Mouse (Mus musculus) hindbrain, postnatal 0 days (tissue): ENCODE measurements around the gene Ctu2. TPM values are rescaled to one million over a fixed set of nuclear protein-coding genes. Genes with fewer than 3 reads are reported as not detected.

Experiments used
- ATAC-seq: fragments of 200-750 bp; cut with Nextera tagmentation; 2 replicates; pipeline ENCODE4 v1.8.0; 2017; ENCODE audit warnings: mild to moderate bottlenecking, moderate TSS enrichment, moderate library complexity
- DNase-seq: peaks from one replicate; pipeline ENCODE4 v3.0.0-alpha.2; 2015; ENCODE audit warnings: low spot score
- H3K27ac ChIP-seq: fragments of 300-500 bp; sonication (generic); 2 replicates; pipeline ENCODE4 v1.5.1; 2014; ENCODE audit warnings: mild to moderate bottlenecking
- H3K27me3 ChIP-seq: fragments of 300-500 bp; sonication (generic); 2 replicates; pipeline ENCODE4 v1.6.1; 2014; ENCODE audit warnings: low read length, mixed read lengths; ENCODE audit not compliant: insufficient read depth
- H3K36me3 ChIP-seq: fragments of 300-500 bp; sonication (generic); 2 replicates; pipeline ENCODE4 v1.6.1; 2014; ENCODE audit warnings: low read length, mixed read lengths; ENCODE audit not compliant: insufficient read depth
- H3K4me1 ChIP-seq: fragments of 300-500 bp; sonication (generic); 2 replicates; pipeline ENCODE4 v1.6.1; 2014; ENCODE audit warnings: antibody characterized with exemption, low read length, mixed read lengths; ENCODE audit not compliant: insufficient read depth
- H3K4me2 ChIP-seq: fragments of 300-500 bp; sonication (generic); 2 replicates; pipeline ENCODE4 v1.6.1; 2014; ENCODE audit warnings: low read depth, mild to moderate bottlenecking, low read length, moderate library complexity, mixed read lengths
- H3K4me3 ChIP-seq: fragments of 300-500 bp; sonication (generic); 2 replicates; pipeline ENCODE4 v1.5.1; 2014; ENCODE audit warnings: low read length
- H3K9ac ChIP-seq: fragments of 300-500 bp; sonication (generic); replicated peaks from 2 replicates; pipeline ENCODE4 v1.6.1; 2014; ENCODE audit warnings: mild to moderate bottlenecking, low read length, moderate library complexity, mixed read lengths
- H3K9me3 ChIP-seq: fragments of 300-500 bp; sonication (generic); 2 replicates; pipeline ENCODE4 v1.6.1; 2016; ENCODE audit warnings: low read length, mixed read lengths
- CTCF ChIP-seq: IDR thresholded peaks from 2 replicates; pipeline ENCODE4 v1.5.1; 2016; ENCODE audit warnings: antibody characterized with exemption, control low read depth, low read depth
- whole genome bisulfite sequencing: fragments of 180-500 bp; shearing (Covaris S2); extraction: QIAGEN DNeasy Blood & Tissue Kit; methylation state at CpG from one replicate; pipeline ENCODE4 v1.1.7; 2014; 5-methylcytosine and 5-hydroxymethylcytosine counted together
- polyA plus RNA-seq: library from polyadenylated mRNA; unstranded; fragments of >200 nt; fragmentation: Nextera tagmentation; extraction: Ambion mirVana; gene quantifications from 2 replicates; pipeline ENCODE4 v1.2.1, GENCODE M21; 2015
- total RNA-seq: library from RNA; depleted of rRNA; stranded (reverse); fragments of >200 nt; gene quantifications from 2 replicates; pipeline ENCODE4 v1.2.3, GENCODE M21; 2014

Ctu2 gene
- total and polyA plus RNA-seq, 2 experiments from 2014 or later: 49.8 to 85.4 TPM

DNA sequence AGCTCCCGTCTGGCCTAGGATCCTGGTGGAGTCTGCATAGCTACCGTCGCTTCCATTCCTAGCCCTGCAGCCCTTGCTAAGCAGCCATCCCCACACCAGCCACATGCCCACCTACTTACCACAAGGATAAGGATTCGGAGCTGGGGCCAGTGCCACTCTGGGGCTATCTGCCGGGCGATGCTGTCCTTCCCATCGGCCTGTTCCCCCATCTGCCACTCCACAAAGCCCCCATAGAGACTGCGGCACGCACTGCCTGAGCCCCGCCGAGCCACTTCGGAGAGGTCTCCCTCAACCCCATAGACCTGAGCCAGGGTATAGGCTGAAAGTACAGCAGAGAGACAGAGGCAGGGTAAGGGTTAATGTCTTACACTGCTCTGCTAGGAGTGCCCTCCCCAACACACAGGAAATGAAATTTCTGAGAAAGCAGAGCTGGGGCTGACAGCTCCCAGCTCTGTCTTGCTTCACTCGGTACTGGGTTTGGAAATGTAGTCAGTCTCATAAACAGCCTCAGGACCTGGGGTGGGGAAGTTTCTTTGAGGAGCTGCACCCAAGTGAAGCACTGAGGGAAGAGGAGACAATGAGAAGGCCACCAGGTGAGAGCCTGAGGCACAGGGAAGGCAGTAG, 38.1 kb upstream of the Ctu2 start:
- WGBS: 88% methylated on average over 13 of the region's 13 CpGs
- H3K4me3 ChIP-seq: no peak overlapping the region
- no peak overlapping the region for H3K27ac ChIP-seq
- no peak for TF ChIP-seq CTCF
- no peaks in the 10 kb centered on the region for H3K4me1 ChIP-seq
- H3K9me3 ChIP-seq: no peaks in the 10 kb centered on the region
- H3K36me3 ChIP-seq: peaks cover 35% of the 10 kb centered on the region; the same call in 1 of the 2 replicates
- DNase-seq: no peak
- H3K9ac ChIP-seq: no peak overlapping the region
- ATAC-seq: no peak
- no peaks in the 10 kb centered on the region for H3K27me3 ChIP-seq
- H3K4me2 ChIP-seq: no peak overlapping the region

DNA sequence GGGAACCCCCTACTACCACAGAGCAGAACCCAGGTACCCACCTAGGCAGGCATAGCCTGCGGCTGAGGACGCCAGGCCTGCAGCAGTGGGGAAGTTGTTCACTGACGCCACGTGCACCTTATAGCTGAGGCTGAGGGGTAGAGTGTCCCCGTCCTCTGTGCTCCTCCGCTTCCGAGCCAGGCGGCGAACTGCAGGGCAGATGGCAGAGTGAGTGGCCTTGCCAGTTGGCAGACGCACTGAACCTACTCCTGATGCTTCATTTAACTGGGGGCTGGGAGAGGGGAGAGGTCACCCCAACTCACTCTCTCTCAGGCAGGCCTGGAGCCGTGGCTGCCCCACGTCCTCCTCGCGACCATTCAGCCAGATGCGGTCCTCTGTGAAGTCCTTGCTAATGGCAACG, 36.6 kb upstream of the Ctu2 start:
- TF ChIP-seq CTCF: no peak
- Histone ChIP-seq H3K27me3 (no peaks in the 10 kb centered on the region), H3K4me2 (no peak overlapping the region), H3K9ac (no peak overlapping the region), H3K27ac (no peak overlapping the region), H3K9me3 (no peaks in the 10 kb centered on the region), H3K36me3 (peaks cover 27% of the 10 kb centered on the region; the same call in 1 of the 2 replicates), H3K4me1 (no peaks in the 10 kb centered on the region), H3K4me3 (no peak overlapping the region)
- ATAC-seq (no peak), DNase-seq (peak; percentile 22)
- WGBS: 75% methylated on average over 16 of the region's 16 CpGs

DNA sequence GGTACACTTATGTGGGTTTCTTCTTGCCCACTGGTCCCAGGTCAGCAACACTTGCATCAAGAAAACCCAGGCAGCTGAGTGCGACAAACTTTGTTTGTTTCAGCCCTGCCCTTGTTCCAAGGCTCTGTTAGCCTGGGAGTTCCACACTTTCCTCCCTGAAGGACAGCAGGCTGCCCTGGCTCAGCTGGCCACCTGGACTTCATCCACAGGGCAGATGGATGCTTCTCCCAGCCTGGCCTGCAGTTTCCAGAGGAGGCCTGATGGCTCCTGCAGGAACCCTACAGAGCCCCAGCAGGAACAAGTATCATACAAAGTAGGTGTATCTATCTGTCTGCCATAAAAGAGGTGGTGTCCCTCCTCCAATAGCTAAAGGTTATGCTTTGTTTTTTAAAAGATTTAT, 34.6 kb upstream of the Ctu2 start:
- H3K9me3 ChIP-seq: no peaks in the 10 kb centered on the region
- DNase-seq (no peak), ATAC-seq (no peak)
- H3K27me3 ChIP-seq: no peaks in the 10 kb centered on the region
- no peak overlapping the region for H3K27ac ChIP-seq
- H3K9ac ChIP-seq: no peak overlapping the region
- no peak for TF ChIP-seq CTCF
- peaks cover 16% of the 10 kb centered on the region; the same call in 1 of the 2 replicates for H3K36me3 ChIP-seq
- WGBS: 95% methylated on average over 1 of the region's 1 CpGs
- H3K4me2 ChIP-seq: no peak overlapping the region
- H3K4me3 ChIP-seq: no peak overlapping the region
- peaks cover 16% of the 10 kb centered on the region; the same call in 1 of the 2 replicates for H3K4me1 ChIP-seq

DNA sequence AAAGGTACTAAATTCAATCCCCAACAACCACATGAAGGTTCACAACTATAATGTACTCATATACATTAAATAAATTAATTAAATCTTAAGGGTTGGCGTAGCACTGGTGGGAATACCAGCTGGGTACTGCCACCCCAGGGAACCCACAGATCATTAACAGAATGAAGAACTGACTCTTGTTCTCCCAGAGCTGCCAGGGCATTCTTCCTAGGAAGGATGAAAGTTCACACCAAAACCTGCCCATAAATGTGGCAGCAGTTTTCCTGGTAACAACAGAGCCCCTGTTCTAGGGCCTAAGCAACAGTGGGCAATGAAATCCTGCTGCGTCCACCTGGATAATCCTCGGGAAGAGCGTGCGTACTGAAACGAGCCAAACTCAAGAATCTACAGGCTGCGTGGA, 33.6 kb upstream of the Ctu2 start:
- TF ChIP-seq CTCF: no peak
- Histone ChIP-seq H3K27ac (peak overlapping the region; percentile 82; the same call in 1 of the 2 replicates), H3K36me3 (peaks cover 13% of the 10 kb centered on the region; the same call in 1 of the 2 replicates), H3K4me3 (peak overlapping the region; percentile 64), H3K9ac (peak overlapping the region; percentile 71), H3K4me1 (peaks cover 16% of the 10 kb centered on the region; the same call in 1 of the 2 replicates), H3K4me2 (peak overlapping the region; percentile 70), H3K9me3 (no peaks in the 10 kb centered on the region), H3K27me3 (no peaks in the 10 kb centered on the region)
- 12% methylated on average over 7 of the region's 7 CpGs for WGBS
- ATAC-seq: no peak
- no peak for DNase-seq

DNA sequence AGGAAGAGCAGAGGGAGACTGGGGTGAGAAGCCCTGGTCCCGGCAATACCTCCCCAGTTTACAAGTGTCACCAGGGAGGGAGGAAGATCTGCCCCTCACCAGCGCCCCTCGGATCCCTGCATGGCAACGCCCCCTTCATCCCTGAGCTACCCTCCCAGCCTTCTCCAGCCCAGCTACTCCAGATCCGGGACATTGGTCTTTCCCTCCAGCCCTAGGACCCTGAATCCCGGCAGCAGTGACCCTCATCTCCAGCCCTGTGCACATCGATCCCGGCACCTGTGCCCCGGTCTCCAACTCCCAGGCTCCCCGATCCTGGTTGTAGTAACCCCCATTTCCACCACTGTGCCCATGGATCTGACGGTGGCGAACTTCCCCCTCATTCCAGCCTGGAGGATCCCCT, 33.2 kb upstream of the Ctu2 start:
- H3K4me1 ChIP-seq: peaks cover 16% of the 10 kb centered on the region; the same call in 1 of the 2 replicates
- peaks cover 13% of the 10 kb centered on the region; the same call in 1 of the 2 replicates for H3K36me3 ChIP-seq
- H3K4me3 ChIP-seq: peak overlapping the region; percentile 64
- peak overlapping the region; percentile 82 for H3K27ac ChIP-seq
- H3K9ac ChIP-seq: peak overlapping the region; percentile 71
- peak overlapping the region; percentile 70 for H3K4me2 ChIP-seq
- WGBS: 0% methylated on average over 12 of the region's 12 CpGs
- no peaks in the 10 kb centered on the region for H3K9me3 ChIP-seq
- H3K27me3 ChIP-seq: no peaks in the 10 kb centered on the region
- ATAC-seq (no peak), DNase-seq (peak; percentile 27)
- no peak for TF ChIP-seq CTCF

DNA sequence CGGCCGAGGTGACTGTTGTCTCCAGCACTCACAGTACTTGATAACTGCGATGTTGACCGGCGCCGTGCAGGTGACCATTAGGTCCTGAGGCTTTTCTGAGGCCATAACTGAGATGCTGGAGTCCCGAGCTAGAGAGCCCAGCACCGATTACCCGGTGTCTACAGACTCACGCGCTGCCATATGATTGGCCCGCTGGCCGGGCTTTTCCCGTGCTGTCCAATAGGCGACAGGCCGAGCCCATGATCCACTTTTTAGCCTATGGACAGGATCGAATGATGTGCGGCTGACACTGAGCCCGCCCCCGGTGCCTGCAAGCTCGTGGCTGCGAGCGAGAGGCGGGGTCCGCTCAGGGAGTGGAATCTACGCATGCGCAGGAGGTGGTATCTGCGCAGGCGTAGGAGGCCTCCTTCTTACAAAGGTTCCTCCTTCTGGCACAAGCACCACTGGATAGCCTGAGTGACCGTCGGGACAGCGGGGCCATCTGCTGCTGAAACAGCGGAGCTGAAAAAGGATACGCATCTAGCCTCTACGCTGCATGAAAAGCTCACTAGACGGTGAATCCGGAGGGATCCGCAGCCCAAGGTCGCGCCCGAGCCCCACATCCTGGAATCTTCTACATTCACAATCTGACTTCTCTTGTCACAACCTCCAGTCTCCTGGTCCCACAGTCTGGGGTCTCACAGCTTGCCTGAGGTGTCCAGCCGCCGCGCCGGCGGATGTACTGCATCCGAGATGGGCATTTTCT, 32.5 kb upstream of the Ctu2 start, which contains the start of gene Mvd:
Gene Mvd (minus strand): TSS at position 161 of the 745 bp plus-strand sequence.
- peak; percentile 53 for TF ChIP-seq CTCF
- peak; percentile 98 for ATAC-seq

More for the DNA sequence above, 32.5 kb upstream of the Ctu2 start, which contains the start of gene Mvd:
- Histone ChIP-seq H3K9me3 (no peaks in the 10 kb centered on the region), H3K4me1 (peaks cover 16% of the 10 kb centered on the region; the same call in 1 of the 2 replicates), H3K4me2 (peak within 1 kb of the TSS; percentile 74), H3K9ac (peak within 1 kb of the TSS; percentile 71), H3K27ac (peak within 1 kb of the TSS; percentile 94), H3K27me3 (no peaks in the 10 kb centered on the region), H3K36me3 (peaks cover 8% of the 10 kb centered on the region; the same call in 1 of the 2 replicates), H3K4me3 (peak within 1 kb of the TSS; percentile 64)
- peak; percentile 100 for DNase-seq
- under 1% methylated on average over 47 of the region's 47 CpGs for WGBS
